Mouse (Mus musculus) kidney, postnatal 0 days (tissue): ENCODE data around the gene Capn12. TPM values are rescaled to one million over a fixed set of nuclear protein-coding genes. Genes with fewer than 3 reads are reported as not detected.

ENCODE experiments used
- ATAC-seq: fragments of 200-750 bp; cut with Nextera tagmentation; replicated peaks from 2 replicates; pipeline ENCODE4 v1.8.0; 2017; ENCODE audit warnings: low read depth, moderate number of reproducible peaks, moderate TSS enrichment, moderate library complexity; ENCODE audit not compliant: low FRiP score
- DNase-seq: peaks from one replicate; pipeline ENCODE4 v3.0.0-alpha.2; 2016; ENCODE audit warnings: low spot score
- H3K27ac ChIP-seq: fragments of 300-500 bp; sonication (generic); 2 replicates; pipeline ENCODE4 v1.5.1; 2014; ENCODE audit warnings: mild to moderate bottlenecking
- H3K27me3 ChIP-seq: fragments of 300-500 bp; sonication (generic); 2 replicates; pipeline ENCODE4 v1.6.1; 2014; ENCODE audit warnings: low read length, mixed read lengths; ENCODE audit not compliant: insufficient read depth
- H3K36me3 ChIP-seq: fragments of 300-500 bp; sonication (generic); 2 replicates; pipeline ENCODE4 v1.6.1; 2014; ENCODE audit warnings: low read length, mixed read lengths; ENCODE audit not compliant: insufficient read depth
- H3K4me1 ChIP-seq: fragments of 300-500 bp; sonication (generic); replicated peaks from 2 replicates; pipeline ENCODE4 v1.6.1; 2014; ENCODE audit warnings: antibody characterized with exemption, low read length, mixed read lengths; ENCODE audit not compliant: insufficient read depth
- H3K4me2 ChIP-seq: fragments of 300-500 bp; sonication (generic); 2 replicates; pipeline ENCODE4 v1.6.1; 2014; ENCODE audit warnings: mild to moderate bottlenecking, low read length, moderate library complexity, mixed read lengths
- H3K4me3 ChIP-seq: fragments of 300-500 bp; sonication (generic); replicated peaks from 2 replicates; pipeline ENCODE4 v1.5.1; 2014; ENCODE audit warnings: low read depth, low read length
- H3K9ac ChIP-seq: fragments of 300-500 bp; sonication (generic); 2 replicates; pipeline ENCODE4 v1.6.1; 2014; ENCODE audit warnings: low read depth, low read length
- H3K9me3 ChIP-seq: fragments of 300-500 bp; sonication (generic); replicated peaks from 2 replicates; pipeline ENCODE4 v1.6.1; 2016; ENCODE audit warnings: low read length, inconsistent platforms, mixed read lengths
- CTCF ChIP-seq: IDR thresholded peaks from 2 replicates; pipeline ENCODE4 v1.5.1; 2016; ENCODE audit warnings: antibody characterized with exemption, low read depth, mild to moderate bottlenecking, moderate library complexity
- WGBS: fragments of 180-500 bp; shearing (Covaris S2); extraction: QIAGEN DNeasy Blood & Tissue Kit; methylation state at CpG from one replicate; pipeline ENCODE4 v1.1.7; 2014; 5-methylcytosine and 5-hydroxymethylcytosine counted together
- polyA plus RNA-seq: library from polyadenylated mRNA; unstranded; fragments of >200 nt; fragmentation: Nextera tagmentation; extraction: Ambion mirVana; gene quantifications from 2 replicates; pipeline ENCODE4 v1.2.1, GENCODE M21; 2015

The Capn12 gene
- polyA plus RNA-seq, 1 experiment from 2014 or later: 0.47 TPM

- H3K4me1 ChIP-seq: peaks cover 63% of the 10 kb centered on the region
- WGBS: 87% methylated on average over 3 of the region's 3 CpGs
- TF ChIP-seq CTCF: no peak
- H3K9me3 ChIP-seq: no peaks in the 10 kb centered on the region
- H3K27me3 ChIP-seq: no peaks in the 10 kb centered on the region
- no peak for ATAC-seq
- H3K4me2 ChIP-seq: no peak overlapping the region
- H3K9ac ChIP-seq: no peak overlapping the region
- no peak overlapping the region for H3K27ac ChIP-seq
- H3K4me3 ChIP-seq: no peak overlapping the region
- no peak for DNase-seq
- H3K36me3 ChIP-seq: peaks cover 18% of the 10 kb centered on the region
Measured at GRCm38 (mm10) chr7:28921178-28921577, 40.0 kb downstream of the Capn12 start.

GRCm38 (mm10) chr7:28921722-28922465 lies 40.7 kb downstream of the Capn12 start:
- DNase-seq (no peak), ATAC-seq (no peak)
- Histone ChIP-seq H3K4me1 (peaks cover 65% of the 10 kb centered on the region), H3K27ac (peak overlapping the region; percentile 92; the same call in 1 of the 2 replicates), H3K9me3 (no peaks in the 10 kb centered on the region), H3K4me2 (no peak overlapping the region), H3K4me3 (no peak overlapping the region), H3K36me3 (peaks cover 11% of the 10 kb centered on the region), H3K9ac (no peak overlapping the region), H3K27me3 (no peaks in the 10 kb centered on the region)
- WGBS: 79% methylated on average over 8 of the region's 8 CpGs
- TF ChIP-seq CTCF: no peak

- Histone ChIP-seq H3K9me3 (no peaks in the 10 kb centered on the region), H3K4me2 (no peak overlapping the region), H3K4me1 (peaks cover 65% of the 10 kb centered on the region), H3K27ac (peak overlapping the region; percentile 92; the same call in 1 of the 2 replicates), H3K4me3 (no peak overlapping the region), H3K9ac (no peak overlapping the region), H3K27me3 (no peaks in the 10 kb centered on the region), H3K36me3 (peaks cover 6% of the 10 kb centered on the region)
- 73% methylated on average over 4 of the region's 4 CpGs for WGBS
- no peak for ATAC-seq
- DNase-seq: no peak
- no peak for TF ChIP-seq CTCF
Measured at GRCm38 (mm10) chr7:28922606-28923005, 41.4 kb downstream of the Capn12 start.

- Histone ChIP-seq H3K4me3 (no peak overlapping the region), H3K36me3 (peaks cover 5% of the 10 kb centered on the region), H3K9ac (no peak overlapping the region), H3K4me2 (peak overlapping the region; percentile 16), H3K27me3 (no peaks in the 10 kb centered on the region), H3K27ac (peak overlapping the region; percentile 92), H3K9me3 (no peaks in the 10 kb centered on the region), H3K4me1 (peaks cover 56% of the 10 kb centered on the region)
- no peak for TF ChIP-seq CTCF
- peak; percentile 79 for DNase-seq
- peak; percentile 55 for ATAC-seq
- 5% methylated on average over 4 of the region's 4 CpGs for WGBS
Measured at GRCm38 (mm10) chr7:28923865-28924291, 42.7 kb downstream of the Capn12 start.

GRCm38 (mm10) chr7:28924802-28925201 lies 43.6 kb downstream of the Capn12 start:
- Histone ChIP-seq H3K4me2 (no peak overlapping the region), H3K9ac (no peak overlapping the region; the same call in 1 of the 2 replicates), H3K27ac (peak overlapping the region; percentile 92), H3K27me3 (no peaks in the 10 kb centered on the region), H3K4me3 (no peak overlapping the region), H3K9me3 (no peaks in the 10 kb centered on the region), H3K36me3 (no peaks in the 10 kb centered on the region; the same call in 1 of the 2 replicates), H3K4me1 (peaks cover 57% of the 10 kb centered on the region)
- no peak for TF ChIP-seq CTCF
- WGBS: 62% methylated on average over 3 of the region's 3 CpGs
- DNase-seq (no peak), ATAC-seq (no peak)

- H3K27me3 ChIP-seq: no peaks in the 10 kb centered on the region
- 0 out of 2 replicates have a peak, but pooled peaks have one; percentile 22 for TF ChIP-seq CTCF
- DNase-seq (peak; percentile 94), ATAC-seq (peak; percentile 91)
- H3K9me3 ChIP-seq: no peaks in the 10 kb centered on the region
- peak overlapping the region; percentile 92 for H3K27ac ChIP-seq
- 10% methylated on average over 9 of the region's 9 CpGs for WGBS
- no peak overlapping the region for H3K4me2 ChIP-seq
- H3K9ac ChIP-seq: no peak overlapping the region
- H3K4me1 ChIP-seq: peaks cover 58% of the 10 kb centered on the region
- H3K4me3 ChIP-seq: no peak overlapping the region
- H3K36me3 ChIP-seq: no peaks in the 10 kb centered on the region; the same call in 1 of the 2 replicates
Measured at GRCm38 (mm10) chr7:28925317-28925716, 44.1 kb downstream of the Capn12 start.
